Mouse (Mus musculus): ENCODE data around the gene Grid2. TPM values are rescaled to one million over a fixed set of nuclear protein-coding genes. Genes with fewer than 3 reads are reported as not detected.

Gene Grid2
- total and polyA plus RNA-seq, 3 experiments, result not detected

- DNase-seq (ENCODE audit: low read depth, low spot score), result no peak
- no peaks in the 10 kb centered on the region for H3K27me3 ChIP-seq (ENCODE audit: control insufficient read depth in 1 of 2, insufficient read depth in 2 of 2, low read length in 2 of 2)
- H3K4me1 ChIP-seq (ENCODE audit: control insufficient read depth in 1 of 2, insufficient read depth in 2 of 2, low read length in 2 of 2), result no peaks in the 10 kb centered on the region
- no peaks in the 10 kb centered on the region for H3K36me3 ChIP-seq (ENCODE audit: control insufficient read depth in 1 of 2, insufficient read depth in 2 of 2, low read length in 2 of 2)
- TF ChIP-seq TAL1 (IDR thresholded peaks at IDR 0.05; ENCODE audit: low read length) (no peak), ZC3H11A (IDR thresholded peaks at IDR 0.05; ENCODE audit: low read depth, low read length) (no peak), MAX (IDR thresholded peaks at IDR 0.05; ENCODE audit: low read length) (no peak)
- no peak overlapping the region for H3K9ac ChIP-seq (ENCODE audit: control insufficient read depth, low read depth, low read length, poor library complexity, severe bottlenecking)
- no peaks in the 10 kb centered on the region for H3K9me3 ChIP-seq (replicated peaks; ENCODE audit: insufficient read depth, low read length)
- H3K27ac ChIP-seq (ENCODE audit: control insufficient read depth, low read depth, low read length), result no peak overlapping the region
- H3K79me2 ChIP-seq (ENCODE audit: control insufficient read depth, insufficient read depth, low read length, poor library complexity), result no peaks in the 10 kb centered on the region
- no peak overlapping the region for H3K4me3 ChIP-seq (ENCODE audit: control insufficient read depth in 1 of 2, insufficient read depth in 1 of 2, low read depth in 2 of 2, low read length in 2 of 2)
These were observed 1367.7 kb downstream of the Grid2 start for GRCm38 (mm10) chr6:64623404-64623803.

- no peak overlapping the region for H3K27ac ChIP-seq (ENCODE audit: control insufficient read depth, low read depth, low read length)
- DNase-seq (ENCODE audit: low read depth, low spot score), result no peak
- H3K4me1 ChIP-seq (ENCODE audit: control insufficient read depth in 1 of 2, insufficient read depth in 2 of 2, low read length in 2 of 2), result no peaks in the 10 kb centered on the region
- H3K79me2 ChIP-seq (ENCODE audit: control insufficient read depth, insufficient read depth, low read length, poor library complexity), result no peaks in the 10 kb centered on the region
- TF ChIP-seq UBTF (IDR thresholded peaks at IDR 0.05; ENCODE audit: borderline replicate concordance, insufficient read depth, low read depth, low read length) (no peak), TBP (IDR thresholded peaks at IDR 0.05; ENCODE audit: low read depth, low read length) (no peak), NELFE (IDR thresholded peaks at IDR 0.05; ENCODE audit: low read depth, low read length) (no peak), ZMIZ1 (IDR thresholded peaks at IDR 0.05; ENCODE audit: low read depth, low read length) (no peak), ELF1 (IDR thresholded peaks at IDR 0.05; ENCODE audit: low read depth, low read length) (no peak), USF1 (IDR thresholded peaks at IDR 0.05; ENCODE audit: low read depth, low read length) (no peak), ETS1 (IDR thresholded peaks at IDR 0.05; ENCODE audit: low read depth, low read length) (no peak), MYC (IDR thresholded peaks at IDR 0.05; ENCODE audit: low read depth, low read length) (no peak), MEF2A (IDR thresholded peaks at IDR 0.05; ENCODE audit: extremely low read depth, insufficient replicate concordance, low read depth, low read length, poor library complexity, severe bottlenecking) (no peak), TAL1 (IDR thresholded peaks at IDR 0.05; ENCODE audit: low read length) (no peak), RAD21 (IDR thresholded peaks at IDR 0.05; ENCODE audit: low read depth, low read length) (no peak), MYB (IDR thresholded peaks at IDR 0.05; ENCODE audit: low read depth, low read length) (no peak), HCFC1 (IDR thresholded peaks at IDR 0.05; ENCODE audit: low read depth, low read length) (no peak), TCF12 (IDR thresholded peaks at IDR 0.05; ENCODE audit: low read depth, low read length) (no peak), KAT2A (conservative IDR thresholded peaks at IDR 0.05; ENCODE audit: low read depth, low read length) (no peak)
- H3K9me3 ChIP-seq (replicated peaks; ENCODE audit: insufficient read depth, low read length), result no peaks in the 10 kb centered on the region
- H3K4me3 ChIP-seq (ENCODE audit: control insufficient read depth in 1 of 2, insufficient read depth in 1 of 2, low read depth in 2 of 2, low read length in 2 of 2), result no peak overlapping the region
- no peak overlapping the region for H3K9ac ChIP-seq (ENCODE audit: control insufficient read depth, low read depth, low read length, poor library complexity, severe bottlenecking)
- no peaks in the 10 kb centered on the region for H3K36me3 ChIP-seq (ENCODE audit: control insufficient read depth in 1 of 2, insufficient read depth in 2 of 2, low read length in 2 of 2)
- no peaks in the 10 kb centered on the region for H3K27me3 ChIP-seq (ENCODE audit: control insufficient read depth in 1 of 2, insufficient read depth in 2 of 2, low read length in 2 of 2)
These were observed 1392.0 kb downstream of the Grid2 start for GRCm38 (mm10) chr6:64647661-64648060.

Measured in MEL (cell line).